Mouse (Mus musculus) small intestine, adult 2 months (tissue): ENCODE results near the gene Scmh1. TPM values are rescaled to one million over a fixed set of nuclear protein-coding genes. Genes with fewer than 3 reads are reported as not detected.

Experiments
- H3K27ac ChIP-seq: fragments of 200-500 bp; 2 replicates; pipeline ENCODE4 v1.5.1; 2012; ENCODE audit warnings: low read depth, low read length, control low read depth, inconsistent platforms; ENCODE audit not compliant: insufficient read depth
- H3K27me3 ChIP-seq: fragments of 200-500 bp; 2 replicates; pipeline ENCODE4 v1.6.1; 2012; ENCODE audit warnings: mild to moderate bottlenecking, moderate library complexity, low read length, inconsistent platforms; ENCODE audit not compliant: control insufficient read depth, insufficient read depth
- H3K36me3 ChIP-seq: fragments of 200-500 bp; 2 replicates; pipeline ENCODE4 v1.6.1; 2012; ENCODE audit warnings: mild to moderate bottlenecking, low read length, control low read depth, inconsistent platforms; ENCODE audit not compliant: control insufficient read depth, insufficient read depth
- H3K4me1 ChIP-seq: fragments of 200-500 bp; 2 replicates; pipeline ENCODE4 v1.6.1; 2012; ENCODE audit warnings: low read length, inconsistent platforms, mixed read lengths; ENCODE audit not compliant: control insufficient read depth, insufficient read depth, insufficient read length
- H3K4me3 ChIP-seq: fragments of 200-500 bp; 2 replicates; pipeline ENCODE4 v1.5.1; 2012; ENCODE audit warnings: low read depth, mild to moderate bottlenecking, control low read depth, inconsistent platforms, low read length, moderate library complexity
- CTCF ChIP-seq: fragments of 200-500 bp; IDR thresholded peaks from 2 replicates; pipeline ENCODE4 v1.5.1; 2012; ENCODE audit warnings: low read depth, mild to moderate bottlenecking, control low read depth, inconsistent platforms, low read length, moderate library complexity, mixed read lengths; ENCODE audit not compliant: insufficient replicate concordance, insufficient read length; ENCODE audit errors: extremely low read depth
- POLR2A ChIP-seq: fragments of 200-500 bp; IDR thresholded peaks from 2 replicates; pipeline ENCODE4 v1.6.1; 2012; ENCODE audit warnings: low read depth, mild to moderate bottlenecking, control low read depth, inconsistent platforms, low read length, moderate library complexity
- WGBS: fragments of 180-500 bp; shearing (Covaris S2); methylation state at CpG from one replicate; pipeline ENCODE4 v1.1.7; 2018; 5-methylcytosine and 5-hydroxymethylcytosine counted together
- polyA plus RNA-seq: library from polyadenylated mRNA; depleted of rRNA; stranded (reverse); fragments of >200 nt; gene quantifications from 2 replicates; pipeline ENCODE4 v1.2.3, GENCODE M21; 2012; rRNA removed

The Scmh1 gene
- polyA plus RNA-seq, result 6.5 and 10.6 TPM in 2 replicates

DNA sequence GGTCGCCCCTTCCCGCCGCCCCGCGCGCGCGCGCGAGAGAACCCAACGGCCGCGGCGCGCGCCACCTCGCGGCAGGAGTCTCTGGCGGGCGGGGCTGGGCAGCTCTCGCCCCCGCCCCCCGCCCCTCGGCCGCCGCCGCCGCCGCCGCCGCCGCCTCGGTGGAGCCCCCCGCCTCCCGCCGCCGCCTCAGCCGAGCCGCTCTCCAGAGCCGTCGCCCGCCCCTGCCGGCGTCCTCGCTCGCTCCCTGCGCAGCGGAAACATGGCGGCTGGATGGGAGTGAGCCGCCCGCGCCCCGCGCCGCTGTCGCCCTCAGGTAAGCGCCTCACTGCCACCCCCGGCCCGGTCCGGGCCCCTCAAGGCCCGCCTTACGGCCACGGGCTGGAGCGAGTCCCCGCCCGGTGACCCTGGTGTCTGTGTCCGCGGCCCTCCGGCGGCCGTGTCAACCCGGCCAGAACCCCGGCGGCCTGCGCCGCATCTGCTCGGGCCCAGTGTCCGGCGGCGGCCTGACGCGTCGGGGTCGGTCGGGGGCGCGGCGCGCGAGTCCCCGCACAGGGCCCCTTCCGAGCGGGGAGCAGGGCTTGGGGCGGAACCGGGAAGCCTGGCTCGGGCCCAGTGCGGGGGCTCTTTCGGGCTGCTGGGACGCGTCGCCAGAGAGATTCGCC is at the start of gene Scmh1:
Gene Scmh1, plus strand, starts transcription at position 138 of the 662 bp plus-strand sequence.
- peak within 1 kb of the TSS; percentile 88 for H3K4me3 ChIP-seq
- under 1% methylated on average over 90 of the region's 102 CpGs for WGBS
- no peaks in the 10 kb centered on the region; the same call in 1 of the 2 replicates for H3K4me1 ChIP-seq
- no peaks in the 10 kb centered on the region for H3K36me3 ChIP-seq
- TF ChIP-seq CTCF (no peak), POLR2A (peak; percentile 10; the same call in 1 of the 2 replicates)
- H3K27ac ChIP-seq, result peak within 1 kb of the TSS; percentile 49; the same call in 1 of the 2 replicates
- peaks cover 2% of the 10 kb centered on the region; the same call in 1 of the 2 replicates for H3K27me3 ChIP-seq

DNA sequence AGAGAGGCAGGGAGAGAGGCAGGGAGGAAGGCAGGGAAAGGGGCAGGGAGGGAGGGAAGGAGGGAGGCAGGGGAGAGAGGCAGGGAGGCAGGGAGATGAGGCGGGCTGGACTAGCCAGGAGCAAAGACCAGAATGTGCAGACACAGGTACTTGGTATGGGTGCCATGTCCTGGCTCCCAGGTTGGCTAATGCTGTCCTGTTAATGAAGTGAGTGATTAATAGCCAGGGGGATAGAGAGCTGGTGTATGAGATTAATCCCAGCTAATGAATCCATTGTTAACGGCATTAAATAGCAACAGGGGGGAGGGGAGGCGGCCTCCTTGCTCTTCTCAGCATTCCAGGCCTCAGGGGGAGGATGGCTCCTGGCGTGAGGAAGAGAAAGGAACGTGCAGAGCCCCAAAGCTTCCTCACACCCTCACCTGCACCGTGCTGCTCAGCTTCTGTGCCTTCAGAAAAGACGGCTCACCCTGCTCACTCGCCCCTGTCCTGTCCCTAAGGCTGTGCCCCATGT is 45.0 kb upstream of the Scmh1 start:
- no peaks in the 10 kb centered on the region for H3K4me1 ChIP-seq
- 14% methylated on average over 8 of the region's 8 CpGs for WGBS
- H3K27me3 ChIP-seq, result no peaks in the 10 kb centered on the region
- H3K36me3 ChIP-seq, result no peaks in the 10 kb centered on the region
- H3K27ac ChIP-seq, result no peak overlapping the region
- no peak for TF ChIP-seq CTCF
- TF ChIP-seq POLR2A, result no peak
- no peak overlapping the region for H3K4me3 ChIP-seq

DNA sequence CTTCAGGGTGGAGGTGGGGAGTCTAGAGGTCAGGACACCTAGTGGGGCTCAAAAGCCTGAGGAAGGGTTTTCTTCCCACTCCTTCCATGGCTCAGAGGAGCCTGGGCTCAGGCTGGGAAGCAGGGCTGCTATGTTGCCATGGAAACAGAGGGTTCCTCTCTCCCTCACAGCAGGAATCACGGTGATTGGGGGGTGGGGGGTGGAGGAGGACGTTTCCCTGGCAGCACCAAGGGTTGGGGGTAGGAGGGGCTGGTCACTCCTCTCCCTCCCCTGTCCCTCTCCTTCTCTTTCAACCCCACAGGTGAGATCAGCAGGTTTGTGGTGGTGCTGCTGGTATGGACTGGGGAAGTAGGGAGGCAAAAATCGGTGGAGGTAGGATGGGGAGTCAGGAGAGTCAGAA is 40.4 kb upstream of the Scmh1 start:
- no peaks in the 10 kb centered on the region for H3K4me1 ChIP-seq
- no peaks in the 10 kb centered on the region for H3K36me3 ChIP-seq
- no peaks in the 10 kb centered on the region for H3K27me3 ChIP-seq
- no peak overlapping the region for H3K4me3 ChIP-seq
- WGBS, result 3% methylated on average over 3 of the region's 3 CpGs
- no peak for TF ChIP-seq CTCF
- no peak for TF ChIP-seq POLR2A
- no peak overlapping the region for H3K27ac ChIP-seq

DNA sequence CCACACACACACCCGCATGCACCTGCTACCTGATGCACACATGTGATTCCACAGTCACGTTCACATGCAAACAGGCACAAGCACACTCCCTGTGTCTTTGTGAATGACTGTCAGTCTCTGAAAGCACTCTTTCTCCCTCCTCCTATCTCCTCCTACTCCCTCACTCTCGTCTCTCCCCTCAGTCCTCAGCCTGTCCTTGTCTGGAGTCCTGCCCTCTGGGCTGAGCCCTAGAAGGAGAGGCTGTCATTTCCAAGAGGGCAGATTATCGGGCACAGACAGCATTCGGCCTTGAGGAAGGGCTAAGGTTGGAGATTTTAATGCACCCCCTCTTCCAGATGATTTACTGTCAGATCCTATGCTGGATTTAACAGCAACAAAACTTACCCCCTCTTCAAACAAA is 39.6 kb upstream of the Scmh1 start:
- Histone ChIP-seq H3K4me1 (no peaks in the 10 kb centered on the region), H3K36me3 (no peaks in the 10 kb centered on the region), H3K27me3 (no peaks in the 10 kb centered on the region), H3K4me3 (no peak overlapping the region), H3K27ac (no peak overlapping the region)
- 28% methylated on average over 5 of the region's 5 CpGs for WGBS
- TF ChIP-seq CTCF (no peak), POLR2A (no peak)

DNA sequence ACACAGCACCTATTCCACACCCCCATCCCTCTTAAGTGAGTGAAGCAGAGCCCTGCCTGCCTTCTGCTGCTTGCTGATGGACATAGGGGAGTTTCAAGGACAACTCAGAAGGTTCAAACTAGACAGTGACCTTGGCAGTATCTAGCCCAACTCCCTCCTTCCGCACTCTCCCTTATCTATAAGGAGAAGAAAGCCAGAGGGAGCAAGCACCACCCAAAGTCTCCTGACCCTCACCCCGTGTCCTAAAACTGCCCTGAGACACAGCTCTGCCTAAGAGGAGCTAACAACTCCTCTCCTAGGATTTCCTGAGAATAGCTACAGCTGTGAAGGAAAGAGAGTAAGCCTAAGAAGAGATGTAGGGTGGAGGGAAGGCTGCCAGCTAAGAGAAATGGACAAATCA is 37.0 kb upstream of the Scmh1 start:
- Histone ChIP-seq H3K27ac (no peak overlapping the region), H3K27me3 (no peaks in the 10 kb centered on the region), H3K4me3 (no peak overlapping the region), H3K4me1 (no peaks in the 10 kb centered on the region), H3K36me3 (no peaks in the 10 kb centered on the region)
- 75% methylated on average over 2 of the region's 2 CpGs for WGBS
- no peak for TF ChIP-seq CTCF
- TF ChIP-seq POLR2A, result no peak

DNA sequence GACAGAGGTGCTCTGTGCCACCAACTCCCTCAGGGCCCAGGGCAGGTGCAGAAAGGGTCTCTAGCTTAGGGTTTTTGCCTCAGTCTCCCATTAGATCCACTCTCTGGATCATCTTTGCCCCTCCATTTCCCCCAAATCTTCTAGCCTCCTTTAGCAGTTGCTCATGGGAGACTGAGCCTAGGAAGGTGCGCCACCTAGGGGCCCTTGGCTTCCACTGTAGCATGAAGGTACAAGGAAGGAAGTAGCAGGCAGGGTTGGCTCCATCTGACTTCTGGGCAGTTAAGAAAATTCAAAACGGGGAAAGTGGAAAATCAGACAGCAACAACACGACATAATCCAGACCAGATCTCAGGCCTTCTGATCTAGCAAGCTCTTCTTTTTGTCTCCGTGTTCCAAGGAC is 36.4 kb upstream of the Scmh1 start:
- no peaks in the 10 kb centered on the region for H3K4me1 ChIP-seq
- no peak for TF ChIP-seq POLR2A
- TF ChIP-seq CTCF, result peak; percentile 79; the same call in 1 of the 2 replicates
- no peak overlapping the region for H3K4me3 ChIP-seq
- H3K27ac ChIP-seq, result no peak overlapping the region
- 9% methylated on average over 4 of the region's 4 CpGs for WGBS
- H3K27me3 ChIP-seq, result no peaks in the 10 kb centered on the region
- no peaks in the 10 kb centered on the region for H3K36me3 ChIP-seq

DNA sequence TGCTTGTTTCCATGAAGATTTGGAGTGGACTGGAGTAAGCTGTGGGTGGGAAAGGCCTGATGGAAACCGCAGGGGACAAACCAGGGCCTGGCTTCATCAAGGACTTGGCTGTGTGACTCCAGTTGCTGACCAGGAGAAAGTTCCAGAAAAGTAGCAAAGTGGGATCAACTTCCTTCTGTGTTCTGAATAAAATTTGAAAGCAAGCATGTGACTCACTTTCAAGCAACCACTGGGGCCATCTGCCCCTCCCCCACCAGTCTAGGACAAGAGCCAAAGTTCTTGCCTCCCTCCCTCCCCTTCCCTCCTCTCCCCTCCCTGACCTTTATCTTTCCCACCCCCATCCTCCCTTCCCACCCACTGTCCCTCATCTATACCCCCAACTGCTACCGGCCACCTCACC is 35.9 kb upstream of the Scmh1 start:
- H3K36me3 ChIP-seq, result no peaks in the 10 kb centered on the region
- H3K27ac ChIP-seq, result no peak overlapping the region
- no peak overlapping the region for H3K4me3 ChIP-seq
- no peaks in the 10 kb centered on the region for H3K27me3 ChIP-seq
- TF ChIP-seq POLR2A (no peak), CTCF (no peak)
- H3K4me1 ChIP-seq, result no peaks in the 10 kb centered on the region
- 48% methylated on average over 2 of the region's 2 CpGs for WGBS
